Mouse (Mus musculus) inflammation-experienced regulatory T-cells, adult 6 months (primary cell): Measurements from ENCODE around the gene Thap8. TPM values are rescaled to one million over a fixed set of nuclear protein-coding genes. Genes with fewer than 3 reads are reported as not detected.

Source experiments
- ATAC-seq: one replicate; pipeline ENCODE4 v1.8.0; 2017
- polyA plus RNA-seq, 3 experiments: library from polyadenylated mRNA; unstranded; fragments of 100-300 nt; shearing (Covaris generic); gene quantifications; one replicate each; pipeline ENCODE4 v1.2.1; 2017

Gene Thap8
- polyA plus RNA-seq, 3 experiments from 2014 or later, result 0.26 to 0.70 (median 0.26) TPM

DNA sequence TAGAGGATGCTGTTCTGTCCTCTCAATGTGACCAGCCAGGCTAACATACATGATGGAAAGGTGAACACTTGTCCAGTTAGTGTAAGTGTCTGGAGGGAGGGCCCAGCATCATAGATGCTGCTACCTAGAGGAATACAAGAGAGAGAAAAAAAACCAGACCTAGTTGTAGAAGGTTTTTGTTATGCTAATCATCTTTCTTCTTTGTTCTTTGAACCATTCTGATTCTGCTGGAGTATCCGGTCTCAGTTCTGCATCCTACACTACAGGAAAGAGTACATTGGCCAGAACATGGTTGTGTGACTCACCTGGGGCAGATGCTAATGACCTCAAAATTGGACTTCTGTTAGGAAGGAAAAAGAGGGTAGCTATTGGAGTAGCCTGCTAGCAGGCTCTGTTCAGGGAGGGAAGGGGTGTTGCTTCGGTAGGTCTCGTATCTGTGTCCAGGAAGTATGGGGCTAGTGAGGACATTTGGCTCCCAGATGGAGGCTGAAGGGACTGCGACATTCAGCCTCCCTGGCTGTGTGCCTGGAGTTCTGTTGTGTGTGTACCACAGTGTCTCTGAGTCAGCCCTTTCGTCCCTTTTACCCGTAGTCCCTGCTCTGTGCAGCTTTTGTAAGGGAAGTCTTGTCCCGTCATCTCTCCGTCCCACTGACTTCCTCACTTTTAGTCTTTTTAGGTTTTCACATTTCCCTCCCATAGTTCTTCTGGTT lies 7.0 kb downstream of the Thap8 start:
- no peak for ATAC-seq

- ATAC-seq, result no peak
These were observed 8.2 kb downstream of the Thap8 start for GRCm38 (mm10) chr7:30288046-30288445.

- ATAC-seq, result no peak
These were observed 9.3 kb downstream of the Thap8 start for GRCm38 (mm10) chr7:30289071-30289713.

DNA sequence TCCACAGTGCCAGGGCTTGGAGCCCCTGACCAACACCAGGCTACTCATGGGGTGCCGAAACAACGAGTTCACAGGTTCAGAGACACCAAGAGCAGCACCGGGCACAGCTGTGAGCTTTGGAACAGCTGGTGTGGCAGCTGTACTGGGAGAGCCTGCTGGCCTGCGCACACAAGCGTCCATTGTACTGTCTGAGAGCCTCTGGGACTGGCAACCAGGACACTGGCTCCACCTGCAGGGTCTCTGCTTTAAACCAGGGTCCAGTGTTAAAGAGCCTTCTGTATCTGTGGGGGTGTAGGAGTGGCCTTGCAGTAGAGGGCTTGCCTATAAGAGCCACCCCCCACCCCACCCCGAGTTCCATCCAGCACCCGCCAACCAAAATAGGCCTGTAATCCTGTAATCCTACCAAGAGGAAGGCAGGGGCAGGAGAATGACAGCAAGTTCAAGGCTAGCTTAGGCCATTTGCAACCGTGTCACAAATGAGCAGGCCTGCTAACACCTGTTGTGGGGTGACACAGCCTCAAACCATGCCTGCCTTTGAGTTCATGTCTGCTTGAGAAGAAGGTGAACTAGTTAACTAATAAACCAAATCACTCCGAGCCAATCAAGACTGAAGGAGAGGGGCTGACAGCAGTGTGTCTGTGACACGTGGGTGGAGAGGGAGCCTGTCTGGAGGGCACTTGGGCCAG lies 10.0 kb downstream of the Thap8 start:
- ATAC-seq, result no peak

DNA sequence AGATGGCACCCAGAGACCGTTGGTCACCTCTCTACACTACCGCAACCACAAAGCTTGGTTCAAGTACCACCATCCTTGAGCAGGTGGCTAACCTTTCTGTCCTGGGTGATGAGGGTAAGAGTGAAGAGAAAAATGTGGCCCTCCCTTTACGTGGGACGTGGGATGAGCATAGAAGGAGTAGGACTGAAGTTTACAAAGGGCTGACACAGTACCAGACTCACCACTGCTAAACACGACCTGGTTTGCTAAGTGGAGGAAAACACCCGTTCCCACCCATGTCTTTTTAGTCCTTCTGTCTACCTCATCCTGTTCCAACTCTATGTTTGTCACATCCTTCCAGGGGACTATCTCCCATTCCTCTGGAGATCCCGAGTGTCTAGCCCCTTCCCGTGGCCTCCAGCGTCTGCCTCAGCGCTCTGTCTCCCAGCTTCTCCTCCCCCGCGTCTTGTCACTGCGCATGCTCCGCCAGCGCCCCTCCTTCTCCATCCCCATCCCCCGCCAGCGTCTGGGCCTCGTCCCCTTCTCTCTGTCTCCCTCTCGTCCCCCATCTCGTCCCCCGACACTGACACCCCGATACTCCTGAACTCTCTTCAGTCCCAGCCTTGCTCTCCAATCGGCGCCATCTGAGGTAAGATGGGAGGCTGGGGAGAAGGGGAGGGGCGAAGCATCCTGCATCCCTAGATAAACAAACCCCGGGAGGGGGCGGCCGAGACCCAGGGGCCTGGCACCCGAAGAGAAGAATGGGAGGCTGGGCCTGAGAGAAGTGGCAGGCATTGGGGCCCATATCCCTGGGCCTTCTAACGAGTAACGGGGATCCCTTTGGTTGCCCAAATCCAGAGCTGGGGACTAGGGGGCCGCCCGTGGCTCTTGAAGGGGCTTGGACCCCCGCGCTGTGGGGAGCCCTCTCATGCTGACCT lies 11.6 kb downstream of the Thap8 start, which contains the start of gene Clip3:
Clip3 (plus strand) TSS at position 514 of the 917 bp plus-strand sequence.
- ATAC-seq, result peak; percentile 68

GRCm38 (mm10) chr7:30293795-30294194 lies 13.9 kb downstream of the Thap8 start:
- ATAC-seq, result no peak

DNA sequence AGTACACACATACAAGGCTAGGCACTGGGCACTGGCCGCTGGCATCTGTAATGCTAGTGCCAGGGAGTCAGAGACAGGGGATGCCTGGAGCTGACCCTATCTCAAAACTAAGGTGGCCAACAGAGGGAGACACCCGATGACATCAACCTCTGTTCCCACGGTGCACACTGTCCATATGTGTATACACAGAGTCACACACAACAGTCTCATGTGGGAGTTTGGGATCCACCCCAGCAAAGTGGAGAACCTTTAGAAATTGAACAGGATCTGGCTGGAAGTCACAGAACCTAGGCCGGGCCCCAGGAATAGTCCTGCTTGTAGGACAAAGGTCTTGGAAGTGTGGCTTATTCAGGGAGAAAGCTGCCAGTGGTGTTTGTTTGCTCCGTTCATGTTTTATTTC lies 14.4 kb downstream of the Thap8 start:
- no peak for ATAC-seq

DNA sequence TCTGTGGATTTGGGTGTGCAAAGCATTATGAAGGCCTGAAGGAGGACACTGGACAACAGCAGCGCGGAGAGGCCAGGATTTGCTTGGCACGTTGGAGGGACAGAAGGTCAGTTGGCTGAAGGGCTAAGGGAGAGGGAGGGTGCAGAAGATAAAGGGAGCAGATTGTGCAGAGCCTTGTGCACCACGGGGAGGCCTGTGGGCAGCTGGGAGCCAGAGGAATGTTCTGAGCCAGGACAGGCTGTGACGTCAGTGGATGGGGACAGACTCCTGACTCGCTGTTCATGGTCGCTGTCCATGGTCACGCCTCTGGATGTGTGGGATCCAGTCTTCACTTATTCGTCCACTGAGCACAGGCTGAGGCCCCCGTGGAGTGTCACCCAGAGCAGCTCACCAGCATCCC lies 15.2 kb downstream of the Thap8 start:
- no peak for ATAC-seq

- ATAC-seq, result no peak
These were observed 16.9 kb downstream of the Thap8 start for GRCm38 (mm10) chr7:30296816-30297215.

DNA sequence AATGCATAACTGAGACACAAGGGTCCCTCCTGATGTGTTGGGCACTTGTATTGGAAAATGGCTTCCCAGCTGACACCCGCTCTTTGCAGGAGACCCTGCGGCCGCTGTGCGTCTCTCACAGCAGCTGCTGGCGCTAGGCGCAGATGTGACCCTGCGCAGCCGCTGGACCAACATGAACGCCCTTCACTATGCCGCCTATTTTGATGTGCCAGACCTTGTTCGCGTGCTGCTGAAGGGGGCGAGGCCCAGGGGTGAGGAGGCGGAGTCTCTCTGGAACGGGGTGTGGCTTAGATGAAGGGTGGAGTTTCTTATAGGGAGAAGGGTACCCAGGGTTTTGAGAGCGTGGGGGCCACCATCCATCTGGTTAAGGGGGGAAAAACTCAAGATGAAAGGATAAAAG lies 17.4 kb downstream of the Thap8 start:
- no peak for ATAC-seq

- ATAC-seq, result peak; percentile 38
These were observed 21.0 kb downstream of the Thap8 start for GRCm38 (mm10) chr7:30300914-30301313.

- no peak for ATAC-seq
These were observed 26.3 kb downstream of the Thap8 start for GRCm38 (mm10) chr7:30306083-30306779.

DNA sequence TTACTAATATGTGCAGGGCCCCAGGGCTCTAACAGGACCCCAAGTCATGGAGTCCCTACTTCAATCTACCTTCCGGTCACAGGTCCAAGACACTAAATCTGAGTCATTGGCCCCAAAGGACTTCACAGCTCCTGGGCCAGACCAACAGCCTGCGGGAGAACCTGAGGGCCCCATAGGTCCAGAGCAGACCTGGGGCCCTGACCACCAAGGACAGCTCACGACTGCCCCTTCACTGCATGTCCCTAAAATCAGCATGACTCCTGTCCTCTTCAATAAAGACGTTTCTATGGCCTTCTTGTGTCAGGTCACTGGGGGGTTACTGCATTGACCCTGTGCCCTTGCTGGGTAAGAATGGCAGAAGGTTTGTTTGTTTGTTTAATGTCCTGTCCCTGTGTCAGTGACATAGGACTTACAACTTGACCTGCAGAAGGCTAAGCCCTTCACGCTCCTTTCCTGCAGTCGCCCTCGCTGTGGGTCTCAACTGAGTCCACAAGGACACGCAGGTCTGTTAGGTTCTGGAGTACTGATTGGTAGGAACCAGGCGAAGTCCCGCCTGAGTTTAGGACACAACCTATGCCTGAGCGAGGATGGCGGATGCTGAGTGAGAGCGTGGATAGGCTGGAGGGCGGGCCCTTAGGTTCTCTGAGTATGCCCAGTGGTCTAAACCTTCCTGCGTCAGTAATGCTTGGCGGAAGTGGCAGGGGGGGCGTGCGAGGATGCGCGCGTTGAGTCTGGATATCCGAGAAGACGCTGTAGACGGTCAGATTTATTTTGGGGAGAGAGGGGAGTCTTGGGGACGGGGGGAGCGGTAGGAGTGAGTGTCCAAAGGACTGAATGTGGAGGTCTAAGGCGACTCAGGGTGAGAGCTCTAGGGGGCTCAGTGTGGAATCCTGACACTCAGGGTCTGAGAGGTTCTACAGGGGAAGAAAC lies 28.4 kb downstream of the Thap8 start, which contains the start of gene Alkbh6:
Alkbh6 (plus strand) TSS at position 642 of the 930 bp plus-strand sequence.
- peak; percentile 100 for ATAC-seq

- ATAC-seq, result no peak
These were observed 29.7 kb downstream of the Thap8 start for GRCm38 (mm10) chr7:30309395-30310129.

GRCm38 (mm10) chr7:30310136-30310535 lies 30.2 kb downstream of the Thap8 start:
- no peak for ATAC-seq

- ATAC-seq, result no peak
These were observed 33.9 kb downstream of the Thap8 start for GRCm38 (mm10) chr7:30313666-30314320.

GRCm38 (mm10) chr7:30314721-30315155 lies 34.8 kb downstream of the Thap8 start, which contains the start of gene Syne4:
Syne4 (plus strand) TSS chr7:30314807.
- no peak for ATAC-seq

GRCm38 (mm10) chr7:30315559-30316529 lies 36.0 kb downstream of the Thap8 start:
- ATAC-seq, result no peak
